Comparison of ENCODE assay signal across 8 mouse cellular contexts in the genomic region with DNA sequence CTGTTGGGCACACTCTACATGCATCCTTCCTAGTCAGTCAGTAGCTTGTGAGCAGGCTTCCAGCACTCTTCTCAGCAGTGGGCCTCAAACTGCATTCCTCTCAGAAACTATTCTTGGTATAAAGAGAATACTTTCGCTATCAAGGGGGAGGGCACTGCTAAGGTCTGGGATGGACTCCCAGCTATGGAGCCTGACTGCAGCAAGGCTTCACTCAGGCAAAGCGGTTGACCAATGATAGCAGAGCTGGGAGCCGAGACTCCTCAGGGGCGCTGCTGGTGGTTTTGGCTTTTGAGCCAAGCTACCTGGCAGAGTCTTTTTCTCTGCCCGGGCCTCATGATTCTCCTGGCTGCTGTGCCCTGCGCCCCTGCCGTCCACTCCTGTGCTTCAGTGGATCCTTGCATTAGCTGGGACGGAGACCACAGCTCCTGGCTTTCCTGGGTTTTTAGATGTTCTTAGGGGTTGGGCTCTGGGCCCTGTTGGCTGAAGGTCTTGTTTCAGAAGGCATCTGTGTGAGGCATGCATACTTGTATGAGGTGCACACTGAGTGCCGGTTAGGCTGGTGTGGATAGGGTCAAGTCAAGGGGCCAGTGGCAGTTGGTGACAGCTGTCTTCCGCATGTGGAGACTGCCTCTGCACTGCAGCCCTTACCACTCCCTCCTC. TPM values are rescaled to one million over a fixed set of nuclear protein-coding genes. Genes with fewer than 3 reads are reported as not detected.
A peak's percentile ranks its signal among the peaks of the same experiment; 100 is the strongest.
DNase-seq lines count a peak whose midpoint lies in the region; ATAC-seq and TF ChIP-seq lines count a peak whose summit lies in the region.

No protein-coding gene starts in this region.

- H3K27me3 ChIP-seq in hindbrain, embryonic 15.5 days, result no peaks in the 10 kb centered on the region
- no peaks in the 10 kb centered on the region for H3K27me3 ChIP-seq in liver, embryonic 11.5 days (replicated peaks; ENCODE audit: control insufficient read depth, insufficient read depth, low read length)
- H3K27me3 ChIP-seq in thymus, adult 2 months (ENCODE audit: control insufficient read depth, insufficient read depth, low read length), result no peaks in the 10 kb centered on the region

- H3K27ac ChIP-seq in gastrocnemius, adult 2 months, result peak overlapping the region; percentile 83
- peak overlapping the region; percentile 52 for H3K27ac ChIP-seq in hindbrain, embryonic 15.5 days (replicated peaks)
- H3K27ac ChIP-seq in liver, embryonic 11.5 days (ENCODE audit: low read depth, low read length), result peak overlapping the region; percentile 77
- H3K27ac ChIP-seq in thymus, adult 2 months (ENCODE audit: control insufficient read depth, insufficient read depth, low read length), result no peak overlapping the region

- H3K4me1 ChIP-seq in hindbrain, embryonic 15.5 days (replicated peaks), result peaks cover 93% of the 10 kb centered on the region
- H3K4me1 ChIP-seq in liver, embryonic 11.5 days (replicated peaks; ENCODE audit: control insufficient read depth, insufficient read depth, low read length), result peaks cover 6% of the 10 kb centered on the region; the same call in 1 of the 2 replicates
- no peaks in the 10 kb centered on the region for H3K4me1 ChIP-seq in thymus, adult 2 months (replicated peaks; ENCODE audit: control insufficient read depth, insufficient read depth, low read length)

- 53% methylated on average over 10 of the region's 10 CpGs for WGBS in hindbrain, embryonic 15.5 days
- 55% methylated on average over 10 of the region's 10 CpGs for WGBS in liver, embryonic 11.5 days
- WGBS in thymus, adult 2 months, result 85% methylated on average over 10 of the region's 10 CpGs

- no peaks in the 10 kb centered on the region for H3K36me3 ChIP-seq in hindbrain, embryonic 15.5 days
- no peaks in the 10 kb centered on the region for H3K36me3 ChIP-seq in liver, embryonic 11.5 days (ENCODE audit: control insufficient read depth, insufficient read depth, low read length)
- H3K36me3 ChIP-seq in thymus, adult 2 months (ENCODE audit: control insufficient read depth, insufficient read depth, low read length), result no peaks in the 10 kb centered on the region

- no peak for TF ChIP-seq CTCF in gastrocnemius, adult 2 months (IDR thresholded peaks at IDR 0.05)
- no peak for TF ChIP-seq CTCF in thymus, adult 2 months (IDR thresholded peaks at IDR 0.05; ENCODE audit: borderline replicate concordance, control insufficient read depth, extremely low read depth, insufficient read depth, low read length, poor library complexity)

- no peak overlapping the region for H3K9ac ChIP-seq in hindbrain, embryonic 15.5 days
- H3K9ac ChIP-seq in liver, embryonic 11.5 days (ENCODE audit: low read depth, low read length), result no peak overlapping the region

- DNase-seq in cerebellum, postnatal 25 days, result peak; percentile 39 to 50
- DNase-seq in gastrocnemius, adult 2 months, result peak; percentile 55
- DNase-seq in liver, embryonic 11.5 days (ENCODE audit: low spot score), result no peak
- DNase-seq in ovary, postnatal 36 days (ENCODE audit: low spot score), result peak; percentile 58
- DNase-seq in thymus, adult 2 months, result no peak
- no peak for DNase-seq in T-cell, adult 2 months (ENCODE audit: low spot score)

- ATAC-seq in cerebellum, adult (ENCODE audit: insufficient number of reproducible peaks, low FRiP score, low TSS enrichment), result no peak
- ATAC-seq in hindbrain, embryonic 15.5 days (ENCODE audit: low FRiP score, low read depth), result 0 out of 2 replicates have a peak, but pooled peaks have one; percentile 10
- ATAC-seq in liver, embryonic 11.5 days (replicated peaks; ENCODE audit: low FRiP score), result no peak

- peak overlapping the region; percentile 50 for H3K4me3 ChIP-seq in gastrocnemius, adult 2 months
- no peak overlapping the region for H3K4me3 ChIP-seq in hindbrain, embryonic 15.5 days
- H3K4me3 ChIP-seq in liver, embryonic 11.5 days (ENCODE audit: low read depth, low read length), result no peak overlapping the region
- no peak overlapping the region for H3K4me3 ChIP-seq in thymus, adult 2 months (ENCODE audit: control insufficient read depth, insufficient read depth, low read length)

- intact Hi-C loops in gastrocnemius, adult 2 months (cut with DNase I), result no loop called here

- no peaks in the 10 kb centered on the region for H3K9me3 ChIP-seq in hindbrain, embryonic 15.5 days
- H3K9me3 ChIP-seq in liver, embryonic 11.5 days (ENCODE audit: control insufficient read depth, low read length), result no peaks in the 10 kb centered on the region

- H3K4me2 ChIP-seq in hindbrain, embryonic 15.5 days, result 0 out of 2 replicates have a peak overlapping the region, but pooled peaks have one; percentile 18
- H3K4me2 ChIP-seq in liver, embryonic 11.5 days, result peak overlapping the region; percentile 23

- no peak for TF ChIP-seq POLR2A in thymus, adult 2 months (IDR thresholded peaks at IDR 0.05; ENCODE audit: control insufficient read depth, extremely low read depth, insufficient read depth, low read length, poor library complexity)

RNA-seq across cellular contexts. Expression of gene Afap1, which starts 28.6 kb away (rescaled TPM):
- total RNA-seq in gastrocnemius, adult 2 months (2021), result 1 to 10 TPM; 7.4 to 8.3 TPM
- 67.5 and 73.2 TPM in 2 replicates for polyA plus RNA-seq in hindbrain, embryonic 15.5 days (2015; fragmentation: Nextera tagmentation; extraction: Ambion mirVana)
- polyA plus RNA-seq in liver, embryonic 11.5 days (2014; fragmentation: Nextera tagmentation; extraction: Ambion mirVana), result 6.7 and 6.8 TPM in 2 replicates
- 17.2 and 19.5 TPM in 2 replicates for polyA plus RNA-seq in thymus, adult 2 months (2012; rRNA removed)

Comparison
In these comparisons a context has a peak if more than half of its experiments do, and no peak if none do; other contexts are left out.
1. DNase-seq: peak in cerebellum, postnatal 25 days (2 of 2), gastrocnemius, adult 2 months (single experiment) and ovary, postnatal 36 days (single experiment); none in liver, embryonic 11.5 days (single experiment), thymus, adult 2 months (single experiment) and T-cell, adult 2 months (single experiment).